Mouse (Mus musculus): ENCODE results near the gene Sel1l2.

Gene Sel1l2

DNA sequence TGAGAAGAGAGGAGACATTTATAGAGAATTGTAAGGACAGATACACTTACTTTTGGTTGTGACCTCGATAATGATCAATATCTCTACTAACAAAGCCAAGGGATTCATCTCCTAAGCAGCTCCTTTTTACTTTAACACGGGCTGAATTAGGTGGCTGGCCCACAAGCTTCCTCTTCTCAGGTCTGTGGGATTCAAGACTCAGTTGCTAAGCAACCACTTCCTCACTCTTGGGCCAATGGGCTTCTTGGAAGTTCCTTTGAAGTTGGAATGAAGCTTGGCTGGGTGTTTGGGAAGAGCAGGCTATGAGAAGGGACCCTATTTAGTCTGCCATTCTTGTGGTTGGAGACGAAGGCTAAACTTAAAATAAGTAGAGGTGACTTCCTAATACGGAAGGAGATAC, at the start of gene Sel1l2:
Gene Sel1l2 (minus strand): TSS at position 182 of the 400 bp plus-strand sequence.
- no peak for DNase-seq

DNA sequence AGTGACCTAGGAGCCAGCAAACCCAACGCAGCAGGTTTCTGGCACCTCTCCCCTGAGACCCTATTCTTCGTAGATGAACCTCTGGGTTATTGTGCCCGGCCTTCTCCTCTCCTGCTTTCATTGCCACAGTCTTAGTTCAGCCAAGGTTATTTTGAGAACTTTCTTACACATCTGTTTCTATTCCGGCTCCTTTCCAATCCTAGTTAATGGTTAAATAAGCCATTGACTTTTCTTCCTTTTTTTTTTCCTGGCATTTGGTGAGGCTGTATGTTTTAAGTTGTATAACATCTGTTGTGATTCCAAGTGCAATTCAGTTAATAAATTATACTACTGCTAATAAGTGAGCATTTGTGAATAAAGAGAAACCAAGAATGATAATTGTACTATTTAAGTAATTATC, 49.6 kb upstream of the Sel1l2 start:
- no peak for DNase-seq

DNA sequence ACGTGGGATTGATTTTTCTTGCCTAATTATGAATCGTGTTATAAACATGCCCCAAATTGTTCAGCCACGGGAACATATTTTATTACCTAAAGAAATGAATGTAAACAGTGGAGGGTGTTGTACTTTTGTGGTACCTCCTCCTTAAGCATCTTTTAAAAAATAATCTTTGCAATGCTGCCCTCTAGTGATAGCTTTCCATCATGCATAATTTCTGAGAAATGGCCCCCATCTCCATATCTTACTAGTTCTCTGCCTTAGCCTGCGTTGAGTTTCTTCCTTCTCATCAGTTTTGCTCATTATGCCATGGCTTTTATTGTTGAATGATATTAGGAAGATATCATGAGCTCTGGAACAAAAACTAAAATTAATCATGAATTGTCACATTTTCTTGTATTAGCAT, 37.8 kb upstream of the Sel1l2 start:
- no peak for DNase-seq

DNA sequence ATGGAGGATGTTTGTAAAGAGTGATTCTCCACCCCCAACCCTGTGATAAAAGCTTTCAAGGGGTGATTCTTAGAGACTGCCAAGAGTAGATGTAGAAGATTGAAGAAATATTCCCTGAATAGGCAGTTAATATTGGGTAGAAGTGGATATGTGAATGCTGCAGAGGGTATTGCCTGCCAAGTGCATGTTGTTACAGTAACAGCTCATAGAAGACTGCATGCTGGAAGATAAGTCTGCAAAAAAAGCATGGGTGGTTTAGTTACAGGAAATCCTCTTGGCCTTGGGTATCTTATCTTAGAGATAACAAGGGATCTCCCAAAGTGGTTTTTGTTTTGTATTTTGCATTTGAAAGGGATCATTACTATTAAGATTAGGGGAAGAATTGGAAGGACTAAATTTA, 36.3 kb upstream of the Sel1l2 start:
- no peak for DNase-seq

DNA sequence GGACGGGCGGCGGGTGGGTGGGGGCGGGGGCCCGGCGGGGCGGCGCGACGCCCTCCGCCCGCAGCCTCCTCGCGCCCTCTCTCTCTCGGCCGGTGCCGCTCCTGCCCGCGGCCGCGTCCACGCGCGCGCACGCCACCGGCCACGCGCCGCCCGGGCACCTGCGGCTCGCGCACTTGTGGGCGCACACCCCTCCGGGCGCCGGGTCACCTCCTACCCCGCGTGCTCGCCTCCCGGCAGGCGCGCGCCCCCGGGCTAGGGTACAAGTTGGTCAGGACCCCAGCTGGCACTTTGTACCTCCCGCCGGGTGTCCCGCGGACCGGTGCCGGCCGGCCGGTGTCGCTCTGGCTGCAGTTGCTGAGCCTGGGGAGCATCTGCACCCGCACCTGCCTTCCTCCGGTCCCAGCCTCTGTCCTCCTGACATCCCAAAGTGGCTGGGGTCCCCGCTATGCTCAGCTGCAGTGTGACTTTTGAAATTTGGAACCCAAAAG, 6.3 kb upstream of the Sel1l2 start:
- peak; percentile 75 for DNase-seq

DNA sequence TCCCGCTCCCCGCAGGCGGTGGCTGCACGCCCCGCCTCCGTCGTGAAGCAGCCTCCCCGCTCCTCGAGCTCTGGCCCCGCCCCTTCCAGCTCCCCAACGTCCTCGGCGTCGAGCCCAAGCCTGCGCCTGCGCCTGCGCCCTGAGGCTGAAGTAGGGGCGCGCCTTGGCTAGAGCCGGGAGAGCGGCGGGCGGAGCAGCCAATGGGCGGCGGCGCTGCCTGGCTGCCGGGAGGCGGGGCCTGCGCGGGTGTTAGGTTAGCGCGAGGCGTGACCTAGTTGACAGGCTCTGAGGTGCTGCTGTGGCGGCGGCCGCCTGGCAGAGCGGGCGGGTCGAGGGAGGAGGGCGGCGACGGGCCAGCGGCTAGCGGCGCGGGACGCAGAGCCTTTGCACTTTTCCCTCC, 5.7 kb upstream of the Sel1l2 start, which contains the start of gene Macrod2:
Gene Macrod2 (plus strand): TSS at position 131 of the 400 bp plus-strand sequence.
- peak; percentile 99 for DNase-seq

DNA sequence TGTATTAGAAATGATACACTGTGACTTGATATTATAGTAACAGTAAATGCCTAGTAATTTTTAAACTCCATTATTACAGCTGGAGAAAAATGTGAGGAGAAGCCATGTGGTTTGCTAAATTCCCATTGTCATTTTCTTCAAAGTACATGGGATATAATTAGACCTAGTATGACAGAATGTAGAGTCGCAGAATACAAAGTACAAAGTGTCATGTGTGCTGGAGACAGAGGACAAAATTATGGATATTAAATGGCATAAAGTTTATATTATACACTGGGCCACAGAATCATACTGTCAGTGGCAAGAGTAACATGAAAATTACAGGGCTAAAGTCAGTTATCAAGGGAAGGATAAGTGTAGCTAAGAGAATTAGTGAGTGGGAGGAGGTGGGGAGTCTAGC, 24.7 kb downstream of the Sel1l2 start:
- DNase-seq = no peak

DNA sequence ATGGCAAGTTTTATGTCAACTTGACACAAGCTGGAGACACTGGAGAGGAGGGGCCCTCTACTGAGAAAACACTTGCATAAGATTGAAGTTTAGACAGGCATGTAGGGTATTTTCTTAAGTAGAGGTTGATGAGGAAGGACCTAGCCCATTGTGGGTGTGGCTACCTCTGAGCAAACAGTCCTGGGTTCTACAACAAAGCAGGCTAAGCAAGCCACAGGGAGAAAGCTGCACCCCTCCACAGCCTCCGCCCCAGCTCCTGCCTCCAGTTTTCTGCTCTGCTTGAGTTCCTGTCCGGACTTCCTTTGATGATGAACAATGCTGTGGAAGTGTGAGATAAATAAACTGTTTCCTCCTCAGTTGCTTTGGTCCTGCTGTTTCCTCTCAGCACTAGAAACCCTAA, 29.6 kb downstream of the Sel1l2 start:
- no peak for DNase-seq

DNA sequence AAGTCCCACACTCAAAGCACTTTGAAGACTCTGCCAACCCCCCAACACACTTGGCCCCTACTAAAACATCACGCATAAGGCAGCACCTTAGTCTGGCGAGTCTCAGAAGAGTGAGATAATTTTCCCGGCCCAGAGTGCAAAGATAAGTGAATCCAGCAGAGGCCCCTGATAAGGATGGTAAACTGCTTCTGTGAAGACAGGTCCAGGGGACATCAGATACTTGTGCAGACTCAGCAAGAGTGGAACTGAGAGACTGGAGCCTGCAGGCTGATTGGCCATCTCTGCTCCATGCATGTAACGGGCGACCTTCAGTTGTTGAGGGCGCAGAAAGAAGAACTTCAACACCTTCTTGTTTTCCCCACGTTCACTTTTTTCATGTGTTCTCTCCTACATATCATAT, 47.1 kb downstream of the Sel1l2 start:
- DNase-seq = no peak

DNA sequence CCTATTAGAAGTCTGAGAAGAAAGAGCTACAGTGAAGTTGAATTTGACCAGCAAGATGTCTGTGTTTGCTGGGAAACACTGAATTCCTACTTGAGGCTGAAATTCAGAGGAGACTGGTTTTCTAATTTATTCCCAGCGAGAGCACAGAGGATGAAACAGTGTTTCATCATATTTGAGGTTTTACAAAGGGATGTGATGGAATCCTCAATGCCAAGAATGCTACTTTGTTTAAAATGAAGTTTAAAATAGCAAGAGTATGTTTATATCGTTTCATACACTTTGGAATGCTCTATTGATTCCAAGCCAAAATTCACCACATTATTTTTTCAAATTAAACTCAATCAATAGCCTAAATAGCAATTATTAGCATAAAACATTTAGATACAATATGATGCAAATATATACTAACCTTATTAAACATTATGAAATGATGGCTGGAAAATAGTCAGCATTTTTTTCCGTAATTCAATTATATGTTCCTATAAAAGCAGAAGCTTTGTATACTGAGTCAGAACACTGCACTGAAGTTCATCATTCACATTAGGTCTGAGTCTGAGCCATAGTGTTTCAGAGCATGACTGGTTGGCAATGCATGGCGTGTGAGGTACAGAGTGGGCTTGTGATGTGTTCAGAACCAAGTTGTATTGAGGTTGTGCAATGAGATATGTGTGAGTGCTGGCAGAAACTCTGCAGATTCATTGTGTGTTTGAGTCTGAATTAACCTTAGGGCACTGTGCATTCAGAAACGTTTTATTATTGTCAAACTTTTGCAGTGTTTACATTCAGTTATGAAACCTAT, 58.8 kb downstream of the Sel1l2 start:
- DNase-seq = no peak

DNA sequence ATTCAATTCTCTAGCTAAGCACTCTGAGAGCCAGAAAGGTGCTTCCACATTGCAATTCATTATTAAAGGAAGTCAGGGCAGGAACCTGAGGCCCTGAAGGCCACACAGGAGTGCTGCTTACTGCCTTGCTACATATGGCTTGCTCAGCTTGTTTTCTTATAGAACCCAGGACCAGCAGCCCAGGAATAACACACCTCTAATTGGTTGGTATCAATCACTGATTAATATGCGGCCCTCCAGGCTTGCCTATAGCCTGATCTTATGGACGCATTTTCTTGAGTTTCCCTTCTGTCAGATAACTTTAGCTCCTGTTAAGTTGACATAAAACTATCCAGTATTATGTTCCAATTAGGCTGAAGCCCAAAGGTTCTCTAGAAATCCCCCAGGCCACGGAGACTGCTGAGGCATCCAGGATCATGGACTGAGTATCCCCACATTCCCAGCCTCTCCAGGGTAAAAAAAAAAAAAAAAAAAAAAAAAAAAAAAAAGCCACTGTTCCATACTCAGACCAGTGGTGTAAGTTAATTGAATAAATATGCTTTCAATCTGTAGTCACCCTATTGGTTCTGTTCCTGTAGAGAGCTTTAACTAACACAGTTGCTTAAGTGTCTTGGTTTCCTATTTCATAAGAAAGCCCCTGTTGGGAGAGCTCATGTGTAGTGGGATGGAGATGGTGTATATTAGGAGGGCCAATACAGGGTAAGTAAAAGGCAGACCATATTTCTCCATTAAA, 86.4 kb downstream of the Sel1l2 start:
- no peak for DNase-seq

DNA sequence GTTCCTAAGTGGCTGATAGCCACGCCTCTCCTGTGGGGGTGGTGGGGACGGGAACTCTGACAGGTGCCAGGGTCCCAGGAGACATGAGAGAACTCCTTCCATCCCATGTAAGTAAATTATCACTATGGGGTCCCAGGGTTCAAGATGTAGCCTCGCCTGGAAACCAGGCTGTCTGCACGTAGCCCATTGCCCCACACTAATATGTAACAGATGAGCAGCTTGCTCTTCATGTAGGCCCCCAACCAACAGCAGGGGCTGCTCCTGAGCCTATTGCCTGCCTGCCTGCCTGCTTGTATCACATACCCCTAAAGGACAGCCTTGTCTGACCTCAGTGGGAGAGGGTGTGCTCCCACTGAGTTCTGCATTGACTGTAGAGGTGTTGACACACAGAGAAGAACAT, 92.4 kb downstream of the Sel1l2 start:
- no peak for DNase-seq

DNA sequence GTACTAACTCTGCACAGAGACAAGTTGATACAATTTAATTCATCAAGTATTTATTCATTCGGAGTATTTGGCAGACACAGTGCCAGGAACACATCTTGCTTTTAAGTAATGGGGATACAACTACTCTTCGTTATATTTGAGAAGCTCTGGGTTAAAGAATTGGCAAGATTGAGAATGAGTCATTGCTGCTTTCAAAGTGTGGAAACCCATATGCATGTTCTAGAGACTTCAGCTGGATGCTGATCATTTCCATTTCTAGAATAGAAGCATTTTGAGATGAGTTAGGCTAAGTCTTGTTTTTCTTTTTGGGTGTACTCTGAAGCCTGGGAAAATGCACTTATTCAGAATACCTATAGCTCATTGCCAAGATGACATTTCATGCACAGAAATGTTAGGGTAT, 95.7 kb downstream of the Sel1l2 start:
- DNase-seq = no peak

DNA sequence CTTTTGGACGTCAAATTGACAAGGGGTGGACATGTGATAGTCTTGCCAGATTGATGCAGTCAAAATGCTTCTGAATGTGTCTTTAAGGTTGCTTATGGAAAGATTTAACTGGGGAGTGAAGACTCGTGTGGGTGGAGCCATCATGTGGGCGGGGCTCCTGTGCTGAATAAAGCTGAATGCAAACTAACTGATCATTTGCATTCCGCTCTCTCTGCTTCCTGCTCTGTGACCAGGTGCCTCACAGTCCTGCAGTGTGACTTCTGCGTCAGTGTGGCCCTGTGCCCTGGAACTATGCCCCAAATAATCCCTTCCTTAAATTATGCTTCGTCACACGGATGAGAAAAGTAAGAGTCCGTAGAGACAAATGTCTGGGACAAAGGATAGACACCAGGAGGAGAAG, 108.7 kb downstream of the Sel1l2 start:
- no peak for DNase-seq

DNA sequence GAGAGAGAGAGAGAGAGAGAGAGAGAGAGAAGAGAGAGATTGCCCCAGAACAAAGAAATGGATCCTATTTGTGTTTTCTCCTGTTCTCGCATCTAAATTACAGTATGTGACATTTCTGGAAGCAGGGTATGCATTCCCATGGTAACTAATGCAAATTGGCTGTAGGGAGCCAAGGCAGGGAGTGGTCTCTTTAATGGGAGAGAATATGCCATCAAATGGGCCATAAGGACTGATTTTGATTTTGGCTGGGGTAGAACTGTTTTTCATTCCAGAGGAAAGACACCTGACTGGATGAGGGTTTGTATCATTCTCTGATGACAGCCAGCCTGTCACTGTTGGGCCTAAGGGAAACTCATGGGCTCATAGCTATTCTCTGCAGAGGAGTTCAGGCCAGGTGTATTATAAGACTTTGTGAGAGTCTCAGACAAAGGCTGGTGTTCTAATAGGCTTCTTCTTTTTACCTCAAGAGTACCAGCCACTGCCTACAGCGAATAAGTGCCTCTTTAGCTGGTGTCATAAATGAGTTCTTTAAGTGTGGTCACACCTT, 133.8 kb downstream of the Sel1l2 start:
- DNase-seq = no peak

DNA sequence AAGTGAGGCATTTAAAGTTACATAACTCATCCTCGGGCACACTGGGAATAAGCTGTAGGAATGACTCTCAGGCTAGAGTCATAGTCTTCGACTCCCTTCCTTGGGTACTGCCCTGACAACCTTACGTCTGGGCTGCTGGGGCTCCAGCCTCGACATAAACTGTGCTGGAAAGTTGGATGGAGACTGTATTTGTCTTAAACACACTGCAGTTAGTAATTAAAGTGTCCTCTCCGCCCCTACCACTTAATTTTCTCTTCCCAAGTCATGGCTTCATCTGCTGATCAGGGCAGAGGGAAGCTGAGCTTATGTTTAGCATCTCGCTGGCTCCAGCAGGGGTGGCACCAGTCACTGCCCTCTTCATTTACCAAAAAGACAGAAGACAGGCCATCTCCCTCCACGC, 135.2 kb downstream of the Sel1l2 start:
- no peak for DNase-seq

DNA sequence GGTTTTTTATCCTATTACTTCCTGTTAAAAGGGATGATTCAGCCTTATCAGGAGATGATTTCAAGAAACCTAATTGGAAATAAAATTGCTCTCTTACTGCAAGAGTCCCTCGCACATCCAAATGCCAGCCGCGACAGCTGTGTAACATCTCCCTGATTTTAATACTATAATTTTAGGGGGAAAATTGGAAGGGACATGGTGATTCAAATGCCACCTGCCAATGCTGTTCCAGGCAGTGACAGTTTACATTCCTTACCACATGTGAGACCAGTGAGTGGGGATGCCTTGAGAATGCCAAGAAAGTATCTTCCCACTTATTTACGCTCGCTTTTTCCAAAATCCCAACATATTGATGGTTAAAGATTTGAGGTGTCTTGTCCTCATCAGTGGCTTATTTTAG, 146.4 kb downstream of the Sel1l2 start:
- no peak for DNase-seq

DNA sequence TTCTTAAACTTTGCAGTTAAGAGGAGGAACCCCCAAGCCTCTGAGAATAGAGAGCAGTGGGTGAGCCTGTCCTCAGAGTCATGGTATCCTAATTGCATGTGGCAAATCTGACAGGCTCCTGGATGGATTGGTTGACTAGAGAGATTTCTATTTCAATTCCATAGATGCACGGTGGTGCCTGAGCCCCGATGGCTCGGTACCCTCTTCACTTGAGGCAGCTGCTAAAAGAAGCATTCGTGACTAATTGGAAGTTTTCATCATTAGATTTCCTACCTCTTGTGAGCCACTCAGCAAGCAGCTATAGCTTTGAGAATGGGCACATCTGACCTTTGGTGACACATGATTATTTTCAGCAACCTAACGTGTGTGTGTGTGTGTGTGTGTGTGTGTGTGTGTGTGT, 147.1 kb downstream of the Sel1l2 start:
- no peak for DNase-seq

DNA sequence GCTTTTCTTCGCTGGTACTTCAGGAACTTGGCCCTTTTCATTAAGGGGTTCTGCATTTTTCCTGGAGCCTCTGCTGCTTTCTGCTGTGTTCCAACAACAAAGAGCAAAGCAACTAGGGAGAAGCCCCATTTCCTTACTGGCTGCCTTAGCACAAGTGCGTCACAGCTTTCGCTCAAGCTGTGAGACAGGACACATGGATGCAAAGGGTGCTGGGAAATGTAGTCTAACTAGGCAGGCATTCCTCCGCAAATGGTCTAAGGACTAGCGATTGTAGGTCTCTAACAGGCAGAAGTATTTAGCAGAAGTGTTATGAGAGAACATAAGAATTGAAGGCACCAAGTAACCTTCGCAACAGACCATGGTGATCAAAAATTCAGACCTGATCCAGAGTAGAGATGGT, 152.3 kb downstream of the Sel1l2 start:
- no peak for DNase-seq

DNA sequence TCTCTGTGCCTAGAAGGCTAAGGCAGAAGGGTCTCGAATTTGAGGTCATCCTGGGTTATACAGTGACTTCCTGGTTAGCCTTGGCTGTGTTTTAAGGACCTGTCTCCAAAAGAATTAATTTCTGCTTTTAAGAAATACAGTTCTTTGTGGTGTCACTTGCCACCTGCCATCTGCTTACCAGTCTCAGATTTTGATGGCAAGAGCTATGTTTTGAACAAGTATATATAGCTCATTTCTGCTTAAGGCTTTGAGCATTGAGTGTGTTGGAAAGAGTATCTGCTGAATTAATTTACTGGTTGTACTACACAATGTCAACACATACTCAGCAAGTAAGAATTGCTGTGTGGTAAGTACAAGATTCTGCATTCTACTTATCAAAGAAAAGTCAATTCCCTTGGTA, 159.2 kb downstream of the Sel1l2 start:
- DNase-seq = no peak

DNA sequence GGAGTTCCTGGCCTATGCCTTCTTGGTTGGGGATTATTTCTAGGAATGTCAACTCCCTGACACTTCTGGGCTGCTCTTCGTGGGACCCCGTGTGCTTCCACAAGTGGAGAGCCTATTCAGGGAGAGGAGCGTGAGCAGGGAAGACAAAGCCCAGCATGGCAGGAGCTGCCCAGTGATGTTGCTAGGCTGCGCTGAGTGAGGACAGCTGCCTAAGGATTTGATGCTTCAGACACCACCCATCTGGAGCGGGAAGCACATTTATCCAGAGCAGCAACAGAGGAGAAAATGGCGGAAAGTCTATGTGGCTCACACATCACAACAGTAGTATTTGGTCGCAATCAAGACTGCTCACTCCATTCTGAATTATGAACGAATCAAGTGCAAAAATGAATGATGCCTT, 169.2 kb downstream of the Sel1l2 start:
- no peak for DNase-seq

DNA sequence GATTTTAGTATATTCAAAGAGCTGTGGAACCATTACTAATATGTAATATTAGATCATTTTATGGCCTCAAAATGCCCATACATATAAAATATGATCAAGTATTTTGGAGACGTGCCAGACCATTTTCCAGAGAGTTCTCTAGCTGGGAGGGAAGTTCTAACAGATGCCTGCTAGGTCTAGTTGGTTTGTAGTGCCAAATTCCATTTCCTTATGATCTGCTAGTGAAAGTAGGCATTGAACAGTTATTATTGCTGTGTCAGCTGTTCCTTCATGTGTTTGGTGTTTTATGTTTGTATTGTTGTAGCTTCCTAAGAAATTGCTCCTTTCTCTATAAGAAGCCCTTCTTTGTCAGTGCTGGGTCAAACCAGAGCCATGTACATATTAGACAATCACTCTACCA, 173.5 kb downstream of the Sel1l2 start:
- no peak for DNase-seq

DNA sequence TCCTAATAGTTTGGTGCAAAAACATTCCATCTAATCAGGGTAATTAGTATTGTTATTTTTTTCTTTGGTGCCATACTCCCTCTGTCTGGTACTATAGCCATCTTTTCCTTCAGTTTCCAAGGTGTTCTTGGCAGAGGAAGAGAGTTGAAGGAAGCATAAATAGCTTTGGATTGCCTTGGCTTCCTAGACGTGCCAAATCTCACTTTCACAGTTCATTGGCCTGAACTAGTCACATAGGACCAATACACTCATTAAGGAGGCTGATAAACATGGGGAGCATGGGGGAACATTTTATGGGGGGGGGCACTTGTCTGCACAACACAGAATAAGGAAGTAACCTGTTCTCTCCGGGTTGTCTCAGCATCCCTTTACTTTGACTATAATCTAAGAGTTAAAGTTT, 174.1 kb downstream of the Sel1l2 start:
- DNase-seq = no peak

DNA sequence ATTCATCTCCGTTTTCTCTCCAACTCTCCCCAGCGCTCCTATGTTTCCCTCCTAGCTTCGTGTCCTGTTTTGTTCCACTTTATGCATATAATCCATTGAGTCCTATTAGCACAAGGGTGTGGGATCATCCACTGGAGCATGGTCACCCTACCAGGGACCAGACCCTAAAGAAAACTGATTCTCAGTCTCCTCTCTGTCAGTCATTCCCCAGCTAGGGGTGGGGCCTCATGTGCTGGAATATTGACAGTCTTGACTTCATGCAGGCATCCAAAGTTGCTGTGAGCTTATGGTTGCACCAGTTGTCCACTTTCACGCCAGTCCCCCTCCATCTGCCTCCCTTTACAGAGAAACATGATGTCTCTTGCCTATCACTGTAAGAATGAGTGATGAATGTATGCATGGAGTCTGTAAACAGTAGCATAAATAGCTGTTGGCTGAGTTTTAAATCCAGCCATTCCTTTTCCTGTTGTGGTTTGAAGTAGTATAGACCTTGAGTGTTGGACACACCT, 174.9 kb downstream of the Sel1l2 start:
- no peak for DNase-seq
